Mouse (Mus musculus): ENCODE data around the gene Cybrd1. TPM values are rescaled to one million over a fixed set of nuclear protein-coding genes. Genes with fewer than 3 reads are reported as not detected.

Gene Cybrd1
- polyA plus RNA-seq, 1 experiment from 2014 or later = 0.60 TPM

- Histone ChIP-seq H3K4me1 (replicated peaks) (no peaks in the 10 kb centered on the region), H3K27me3 (no peaks in the 10 kb centered on the region), H3K4me3 (replicated peaks) (no peak overlapping the region), H3K36me3 (0 out of 2 replicates have a peak, but pooled peaks cover 2% of the 10 kb centered on the region), H3K4me2 (no peak overlapping the region), H3K9me3 (replicated peaks) (no peaks in the 10 kb centered on the region), H3K27ac (no peak overlapping the region), H3K9ac (no peak overlapping the region)
- DNase-seq (no peak), ATAC-seq (ENCODE audit: low read depth) (no peak)
- WGBS (ENCODE audit: insufficient replicate concordance) = 54% methylated on average over 10 of the region's 10 CpGs
Measured at GRCm38 (mm10) chr2:71127779-71128534, 10.2 kb downstream of the Cybrd1 start.

DNA sequence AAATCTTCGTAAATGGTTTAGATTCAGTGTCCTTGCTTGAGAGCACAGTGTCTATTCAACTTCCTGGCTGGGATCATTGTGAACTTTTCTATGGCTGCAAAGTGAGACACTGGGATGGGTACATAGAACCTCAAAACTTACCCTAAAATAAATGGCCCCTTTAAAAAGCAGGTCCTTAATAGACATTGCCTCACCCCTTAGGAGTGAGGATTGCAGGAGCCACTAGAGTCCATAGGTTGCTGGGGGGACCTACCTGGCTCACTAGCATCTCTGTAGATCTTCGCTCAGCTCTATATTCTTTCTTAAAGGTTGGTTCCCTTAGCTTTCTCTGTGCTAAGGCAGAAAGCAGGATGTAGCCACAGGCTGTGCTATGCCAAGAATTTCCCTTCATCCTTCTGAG is 12.6 kb downstream of the Cybrd1 start:
- WGBS (ENCODE audit: insufficient replicate concordance) = 71% methylated on average over 2 of the region's 2 CpGs
- ATAC-seq (ENCODE audit: low read depth) = no peak

GRCm38 (mm10) chr2:71131866-71132496 is 14.3 kb downstream of the Cybrd1 start:
- no peak overlapping the region for H3K27ac ChIP-seq
- no peak overlapping the region for H3K9ac ChIP-seq
- H3K4me1 ChIP-seq (replicated peaks) = peaks cover 9% of the 10 kb centered on the region
- 44% methylated on average over 3 of the region's 3 CpGs for WGBS (ENCODE audit: insufficient replicate concordance)
- no peak for DNase-seq
- H3K27me3 ChIP-seq = no peaks in the 10 kb centered on the region
- 0 out of 2 replicates have a peak, but pooled peaks cover 2% of the 10 kb centered on the region for H3K36me3 ChIP-seq
- H3K9me3 ChIP-seq (replicated peaks) = no peaks in the 10 kb centered on the region
- H3K4me3 ChIP-seq (replicated peaks) = no peak overlapping the region
- no peak overlapping the region for H3K4me2 ChIP-seq
- ATAC-seq (ENCODE audit: low read depth) = no peak

More for the DNA sequence above, 12.6 kb downstream of the Cybrd1 start:
- peaks cover 9% of the 10 kb centered on the region for H3K4me1 ChIP-seq (replicated peaks)
- H3K4me3 ChIP-seq (replicated peaks) = no peak overlapping the region
- 0 out of 2 replicates have a peak, but pooled peaks cover 2% of the 10 kb centered on the region for H3K36me3 ChIP-seq
- no peaks in the 10 kb centered on the region for H3K9me3 ChIP-seq (replicated peaks)
- no peak overlapping the region for H3K27ac ChIP-seq
- DNase-seq = no peak
- H3K27me3 ChIP-seq = no peaks in the 10 kb centered on the region
- no peak overlapping the region for H3K4me2 ChIP-seq
- H3K9ac ChIP-seq = no peak overlapping the region

DNA sequence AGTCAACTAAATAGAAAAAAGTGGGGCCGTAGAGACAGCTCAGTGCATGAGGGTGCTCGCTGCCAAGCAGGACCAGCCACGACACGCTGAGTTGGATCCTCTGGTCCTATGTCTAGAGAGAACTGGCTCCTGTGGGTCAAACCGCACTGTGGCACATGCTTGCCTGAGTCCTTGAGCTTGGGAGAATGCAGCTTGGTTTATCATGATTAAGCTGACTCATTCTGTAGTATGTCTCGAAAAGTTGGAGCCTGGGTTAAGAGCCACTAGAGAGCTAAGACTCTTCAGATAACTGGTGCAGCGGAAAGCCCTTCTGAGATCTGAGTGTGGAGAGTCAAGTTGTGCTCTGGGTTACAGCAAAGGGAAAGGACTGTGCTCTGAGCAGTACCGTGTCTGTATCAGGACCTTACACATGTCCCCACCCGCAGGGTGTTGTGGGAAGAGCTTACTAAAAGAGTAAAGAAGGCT is 16.4 kb downstream of the Cybrd1 start:
- H3K4me2 ChIP-seq = no peak overlapping the region
- no peaks in the 10 kb centered on the region for H3K9me3 ChIP-seq (replicated peaks)
- peaks cover 2% of the 10 kb centered on the region; the same call in 1 of the 2 replicates for H3K36me3 ChIP-seq
- peak; percentile 11 for DNase-seq
- no peak overlapping the region for H3K4me3 ChIP-seq (replicated peaks)
- H3K9ac ChIP-seq = no peak overlapping the region
- no peak overlapping the region; the same call in 1 of the 2 replicates for H3K27ac ChIP-seq
- peak; percentile 70 for ATAC-seq (ENCODE audit: low read depth)
- peaks cover 9% of the 10 kb centered on the region for H3K4me1 ChIP-seq (replicated peaks)
- no peaks in the 10 kb centered on the region for H3K27me3 ChIP-seq
- WGBS (ENCODE audit: insufficient replicate concordance) = 49% methylated on average over 9 of the region's 9 CpGs

GRCm38 (mm10) chr2:71134836-71135235 is 17.1 kb downstream of the Cybrd1 start:
- H3K36me3 ChIP-seq = peaks cover 2% of the 10 kb centered on the region; the same call in 1 of the 2 replicates
- H3K27ac ChIP-seq = no peak overlapping the region
- peaks cover 9% of the 10 kb centered on the region for H3K4me1 ChIP-seq (replicated peaks)
- 55% methylated on average over 5 of the region's 5 CpGs for WGBS (ENCODE audit: insufficient replicate concordance)
- no peak overlapping the region for H3K9ac ChIP-seq
- DNase-seq (no peak), ATAC-seq (ENCODE audit: low read depth) (no peak)
- no peak overlapping the region for H3K4me2 ChIP-seq
- H3K27me3 ChIP-seq = no peaks in the 10 kb centered on the region
- H3K9me3 ChIP-seq (replicated peaks) = no peaks in the 10 kb centered on the region
- H3K4me3 ChIP-seq (replicated peaks) = no peak overlapping the region

GRCm38 (mm10) chr2:71140622-71141021 is 22.9 kb downstream of the Cybrd1 start:
- no peaks in the 10 kb centered on the region for H3K9me3 ChIP-seq (replicated peaks)
- no peak overlapping the region for H3K27ac ChIP-seq
- no peak overlapping the region for H3K4me3 ChIP-seq (replicated peaks)
- no peak for ATAC-seq (ENCODE audit: low read depth)
- no peak overlapping the region for H3K9ac ChIP-seq
- H3K4me1 ChIP-seq (replicated peaks) = no peaks in the 10 kb centered on the region
- no peaks in the 10 kb centered on the region for H3K27me3 ChIP-seq
- H3K36me3 ChIP-seq = no peaks in the 10 kb centered on the region; the same call in 1 of the 2 replicates
- DNase-seq = no peak
- 59% methylated on average over 4 of the region's 4 CpGs for WGBS (ENCODE audit: insufficient replicate concordance)
- H3K4me2 ChIP-seq = no peak overlapping the region

DNA sequence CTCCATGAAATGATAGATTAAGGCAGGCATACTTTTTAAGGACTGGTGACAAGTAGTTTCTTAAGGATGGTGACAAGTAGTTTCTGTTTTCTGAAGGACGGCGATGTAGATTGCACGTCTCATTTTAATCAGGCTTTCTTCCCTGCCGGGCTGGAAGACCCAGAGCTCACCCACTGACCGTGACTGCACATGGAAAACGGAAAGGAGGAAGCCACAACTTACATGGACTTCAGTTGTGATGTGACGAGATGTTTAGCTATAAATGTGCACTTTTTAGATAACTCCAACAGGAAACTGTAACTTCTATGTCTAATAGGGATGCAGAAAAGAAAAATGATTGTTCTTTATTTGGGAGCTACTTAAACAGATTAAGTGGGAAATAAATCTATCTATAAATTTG is 24.7 kb downstream of the Cybrd1 start:
- ATAC-seq (ENCODE audit: low read depth) (no peak), DNase-seq (no peak)
- 17% methylated on average over 7 of the region's 7 CpGs for WGBS (ENCODE audit: insufficient replicate concordance)
- Histone ChIP-seq H3K4me3 (replicated peaks) (no peak overlapping the region), H3K4me2 (no peak overlapping the region), H3K27me3 (no peaks in the 10 kb centered on the region), H3K9ac (no peak overlapping the region), H3K4me1 (replicated peaks) (peaks cover 2% of the 10 kb centered on the region; the same call in 1 of the 2 replicates), H3K27ac (no peak overlapping the region), H3K36me3 (no peaks in the 10 kb centered on the region; the same call in 1 of the 2 replicates), H3K9me3 (replicated peaks) (no peaks in the 10 kb centered on the region)

- Histone ChIP-seq H3K9ac (no peak overlapping the region), H3K27me3 (no peaks in the 10 kb centered on the region), H3K4me3 (replicated peaks) (no peak overlapping the region), H3K4me1 (replicated peaks) (peaks cover 6% of the 10 kb centered on the region; the same call in 1 of the 2 replicates), H3K4me2 (no peak overlapping the region), H3K9me3 (replicated peaks) (no peaks in the 10 kb centered on the region), H3K36me3 (no peaks in the 10 kb centered on the region), H3K27ac (peak overlapping the region; percentile 54)
- ATAC-seq (ENCODE audit: low read depth) (peak; percentile 45), DNase-seq (no peak)
- WGBS (ENCODE audit: insufficient replicate concordance) = 59% methylated on average over 4 of the region's 4 CpGs
Measured at GRCm38 (mm10) chr2:71145853-71146252, 28.1 kb downstream of the Cybrd1 start.

- Histone ChIP-seq H3K4me2 (no peak overlapping the region), H3K4me3 (replicated peaks) (no peak overlapping the region), H3K27ac (peak overlapping the region; percentile 54; the same call in 1 of the 2 replicates), H3K36me3 (no peaks in the 10 kb centered on the region), H3K4me1 (replicated peaks) (peaks cover 6% of the 10 kb centered on the region; the same call in 1 of the 2 replicates), H3K9ac (no peak overlapping the region), H3K27me3 (no peaks in the 10 kb centered on the region), H3K9me3 (replicated peaks) (no peaks in the 10 kb centered on the region)
- no peak for DNase-seq
- ATAC-seq (ENCODE audit: low read depth) = peak; percentile 82
- WGBS (ENCODE audit: insufficient replicate concordance) = 20% methylated on average over 3 of the region's 3 CpGs
Measured at GRCm38 (mm10) chr2:71146266-71146665, 28.5 kb downstream of the Cybrd1 start.

DNA sequence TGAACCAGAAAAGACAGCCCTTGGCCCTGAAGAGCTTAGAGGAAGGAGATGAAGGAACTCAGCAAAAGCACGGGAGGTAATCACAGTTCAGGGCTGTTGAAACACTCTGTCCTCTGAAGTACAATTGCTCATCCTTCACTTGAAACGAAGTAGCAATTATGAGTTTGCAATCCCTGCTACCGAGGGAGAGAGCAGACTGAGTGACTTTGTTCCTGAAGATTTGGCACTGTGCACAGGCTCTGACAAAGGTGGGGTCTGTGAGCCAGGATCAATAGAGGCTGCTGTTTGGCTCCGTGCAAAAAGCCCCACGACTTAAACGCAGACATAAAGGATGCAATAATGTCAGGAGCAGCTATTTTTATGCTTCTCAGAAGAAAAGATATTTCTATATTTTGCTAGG is 30.1 kb downstream of the Cybrd1 start:
- Histone ChIP-seq H3K27ac (no peak overlapping the region), H3K4me3 (replicated peaks) (no peak overlapping the region), H3K9me3 (replicated peaks) (no peaks in the 10 kb centered on the region), H3K4me2 (no peak overlapping the region), H3K4me1 (replicated peaks) (peaks cover 6% of the 10 kb centered on the region; the same call in 1 of the 2 replicates), H3K36me3 (no peaks in the 10 kb centered on the region), H3K9ac (no peak overlapping the region), H3K27me3 (no peaks in the 10 kb centered on the region)
- no peak for ATAC-seq (ENCODE audit: low read depth)
- WGBS (ENCODE audit: insufficient replicate concordance) = 53% methylated on average over 6 of the region's 6 CpGs
- DNase-seq = no peak

DNA sequence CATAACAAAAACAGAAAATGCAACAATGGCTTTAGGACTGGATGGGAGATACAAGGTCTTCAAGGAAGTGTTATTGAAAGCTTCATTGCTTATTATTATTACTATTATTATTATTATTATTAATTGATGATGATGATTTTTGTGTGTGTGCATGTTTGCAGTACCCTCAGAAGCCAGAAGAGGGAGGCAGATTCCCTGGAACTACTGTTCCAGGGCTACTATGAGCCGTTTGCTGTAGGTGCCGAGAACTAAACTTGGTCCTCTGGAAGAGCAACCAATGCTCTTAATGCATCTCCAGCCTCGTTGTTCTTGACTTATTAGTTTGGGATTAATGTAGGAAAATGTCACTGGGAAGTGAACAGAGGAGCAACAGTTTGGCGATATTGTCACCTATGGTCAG is 34.4 kb downstream of the Cybrd1 start:
- no peak for DNase-seq
- 74% methylated on average over 4 of the region's 4 CpGs for WGBS (ENCODE audit: insufficient replicate concordance)
- H3K4me1 ChIP-seq (replicated peaks) = peaks cover 6% of the 10 kb centered on the region; the same call in 1 of the 2 replicates
- H3K27me3 ChIP-seq = no peaks in the 10 kb centered on the region
- H3K4me3 ChIP-seq (replicated peaks) = no peak overlapping the region
- H3K4me2 ChIP-seq = no peak overlapping the region
- ATAC-seq (ENCODE audit: low read depth) = no peak
- no peak overlapping the region for H3K9ac ChIP-seq
- H3K27ac ChIP-seq = no peak overlapping the region
- no peaks in the 10 kb centered on the region for H3K9me3 ChIP-seq (replicated peaks)
- H3K36me3 ChIP-seq = no peaks in the 10 kb centered on the region

All from liver, embryonic 13.5 days (tissue).